Mouse (Mus musculus): ENCODE measurements around the gene Fam83e. TPM values are rescaled to one million over a fixed set of nuclear protein-coding genes. Genes with fewer than 3 reads are reported as not detected.
A peak's percentile ranks its signal among the peaks of the same experiment; 100 is the strongest.

Gene Fam83e
- total RNA-seq (2022), result 1 to 10 TPM in 1 of 4 experiments, under 1 TPM in 3; 0.29 to 2.1 (median 0.66) TPM

- DNase-seq, result no peak
Measured at GRCm38 (mm10) chr7:45720413-45721233, at the start of gene Fam83e. TSS of gene Fam83e (plus strand) at chr7:45721212.

DNA sequence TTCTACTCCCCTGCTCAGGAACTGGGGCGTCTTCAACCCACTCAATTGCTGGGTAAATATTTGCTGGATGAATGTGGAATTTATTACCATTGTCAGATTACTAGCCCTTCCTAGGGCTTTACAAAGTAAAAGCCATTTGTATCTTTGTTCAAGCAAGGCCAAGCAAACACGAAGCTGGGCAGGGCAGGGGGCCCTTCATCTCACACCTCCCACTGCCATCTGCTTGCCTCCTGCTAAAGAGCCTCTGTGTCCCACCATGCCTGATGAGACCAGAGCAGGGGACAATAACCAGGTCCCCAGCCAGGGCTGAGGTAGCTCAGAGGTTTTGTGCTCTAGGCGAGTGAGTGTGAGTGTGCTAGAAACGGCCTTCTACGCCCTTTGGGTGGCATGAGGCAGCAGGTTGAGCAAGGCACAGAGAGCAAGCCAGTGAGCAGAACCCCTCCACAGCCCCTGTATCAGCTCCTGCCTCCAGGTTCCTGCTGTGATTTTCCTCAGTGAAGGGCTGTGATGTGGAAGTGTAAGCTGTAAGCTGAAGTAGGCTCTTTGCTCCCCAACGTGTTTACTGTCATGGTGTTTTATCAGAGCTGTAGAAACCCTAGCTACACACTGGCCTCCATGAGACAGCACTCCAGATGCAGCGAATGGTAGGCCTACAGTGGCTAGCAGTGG is 43.3 kb upstream of the Fam83e start:
- DNase-seq, result no peak

DNA sequence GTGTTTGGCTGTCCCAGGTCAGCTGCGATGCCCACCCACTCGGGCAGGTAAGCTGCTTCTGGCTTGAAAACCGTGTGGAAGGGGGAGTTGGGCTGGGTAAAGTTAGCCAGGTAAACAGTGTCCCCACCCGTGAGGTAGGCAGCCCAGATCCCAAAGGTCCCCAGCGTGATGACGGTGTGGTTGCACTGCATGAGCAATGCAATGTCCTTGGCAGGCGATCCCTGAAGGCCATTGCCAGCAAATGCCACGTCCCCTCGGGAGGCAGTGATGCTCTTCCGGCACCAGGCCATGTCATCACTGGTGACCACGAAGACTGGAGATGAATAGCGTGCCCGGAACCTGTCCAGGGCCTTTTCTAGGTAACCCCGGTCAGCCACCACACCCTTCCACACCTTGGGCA is 42.5 kb upstream of the Fam83e start:
- no peak for DNase-seq

DNA sequence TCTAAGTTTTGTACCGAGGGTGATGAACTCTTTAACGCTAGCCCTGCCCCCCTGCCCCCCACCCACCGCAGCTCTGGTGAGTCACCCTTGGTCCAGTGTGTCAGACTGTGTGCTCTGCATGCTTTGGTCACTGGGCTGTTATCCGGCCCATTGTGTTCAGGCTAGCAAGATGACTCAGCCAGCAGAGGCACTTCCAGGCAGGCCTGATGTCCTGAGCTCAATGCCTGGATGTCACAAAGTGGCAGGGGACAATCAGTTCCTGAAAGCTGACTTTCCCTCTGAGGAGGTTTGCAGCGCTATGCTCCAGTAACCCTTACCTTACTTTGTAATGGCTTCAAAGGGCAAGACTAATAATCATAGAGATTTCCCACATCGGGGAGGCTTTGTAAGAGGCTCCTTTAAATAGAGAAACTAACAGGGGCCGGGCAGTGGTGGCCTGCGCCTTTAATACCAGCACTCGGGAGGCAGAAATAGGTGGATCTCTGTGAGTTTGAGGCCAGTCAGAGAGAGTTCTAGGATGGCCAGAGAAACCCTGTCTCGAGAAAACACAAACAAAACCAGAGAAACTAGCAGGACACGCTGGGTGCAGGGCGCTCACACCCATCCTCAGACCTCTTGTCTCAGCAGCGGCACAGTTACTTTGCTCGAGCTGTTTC is 40.9 kb upstream of the Fam83e start:
- DNase-seq, result peak; percentile 71

- DNase-seq, result no peak
Measured at GRCm38 (mm10) chr7:45681046-45681736, 39.8 kb upstream of the Fam83e start.

GRCm38 (mm10) chr7:45682144-45683126 is 38.6 kb upstream of the Fam83e start:
- DNase-seq, result peak; percentile 75

- no peak for DNase-seq
Measured at GRCm38 (mm10) chr7:45683396-45684050, 37.5 kb upstream of the Fam83e start, which contains the start of gene Ntn5. TSS of gene Ntn5 (plus strand) at chr7:45684022.

GRCm38 (mm10) chr7:45685811-45686210 is 35.2 kb upstream of the Fam83e start:
- DNase-seq, result no peak

- no peak for DNase-seq
Measured at GRCm38 (mm10) chr7:45686841-45687240, 34.2 kb upstream of the Fam83e start.

DNA sequence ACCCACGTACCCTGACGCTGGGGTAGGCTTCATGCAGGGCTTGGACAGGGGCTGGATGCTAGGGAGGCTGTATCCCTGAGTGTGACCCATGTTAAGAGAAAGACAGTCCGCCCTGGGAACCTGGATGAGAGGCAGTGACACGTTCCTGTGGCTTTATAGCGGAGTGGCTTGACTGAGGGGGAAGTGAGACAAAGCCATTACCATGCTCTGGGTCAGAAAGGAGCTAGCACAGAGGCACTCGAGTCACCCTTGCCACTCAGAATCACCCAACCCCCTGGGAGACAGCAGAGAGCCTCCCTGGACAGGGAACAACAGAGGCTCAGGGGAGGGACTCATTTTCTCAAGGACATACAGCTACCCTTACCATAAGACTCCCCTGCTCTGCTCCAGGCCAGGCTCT is 31.9 kb upstream of the Fam83e start:
- no peak for DNase-seq

DNA sequence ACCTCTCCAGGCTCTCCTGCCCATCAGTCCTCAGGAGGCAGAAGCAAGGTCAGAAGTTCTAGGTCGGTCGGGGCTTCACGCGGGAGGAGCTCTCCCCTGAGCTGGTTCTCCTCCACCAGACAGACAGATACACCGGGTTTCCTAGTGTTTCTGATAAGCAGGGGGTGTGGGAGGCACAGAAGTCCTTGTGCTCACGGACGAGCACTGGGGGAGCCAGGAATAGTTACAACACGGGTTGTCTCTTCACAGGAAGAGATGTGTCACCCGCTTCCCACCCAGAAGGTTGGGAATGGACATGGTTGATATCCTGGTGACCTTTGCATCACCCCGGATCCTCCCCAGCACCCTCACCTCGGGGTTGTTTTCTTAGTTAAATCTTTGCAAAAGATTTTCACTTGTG is 31.2 kb upstream of the Fam83e start:
- DNase-seq, result no peak

- DNase-seq, result no peak
Measured at GRCm38 (mm10) chr7:45692364-45692763, 28.6 kb upstream of the Fam83e start.

DNA sequence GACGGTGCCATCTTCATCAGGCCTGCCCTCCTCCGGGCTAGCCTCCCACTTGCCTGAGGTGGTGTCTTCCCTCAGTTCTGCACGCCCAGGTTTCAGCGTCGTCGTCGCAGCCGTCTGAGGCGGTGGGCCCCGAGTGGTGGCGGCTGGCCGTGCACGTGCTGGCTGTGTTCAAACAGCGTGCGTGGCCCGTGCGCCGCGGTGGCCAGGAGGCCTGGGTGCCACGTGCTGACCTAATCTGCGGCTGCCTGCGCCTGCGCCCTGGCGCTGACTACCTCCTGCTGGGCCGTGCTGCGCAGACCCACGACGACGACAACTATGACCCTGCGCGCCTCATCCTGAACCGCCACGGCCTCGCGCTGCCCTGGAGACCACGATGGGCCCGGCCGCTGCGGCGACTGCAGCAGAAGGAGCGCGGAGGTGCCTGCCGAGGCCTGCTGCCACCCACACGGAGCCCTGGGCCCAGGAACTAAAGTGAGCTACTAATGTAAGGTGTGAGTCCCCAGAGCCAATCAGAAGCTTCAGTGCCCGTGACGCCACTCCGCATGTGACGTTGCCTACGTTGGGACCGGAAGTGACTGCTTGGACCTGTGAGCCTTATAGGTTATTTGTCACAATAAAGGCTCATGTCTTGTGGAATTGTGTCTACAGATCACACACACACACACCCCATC is 27.0 kb upstream of the Fam83e start, which contains the start of gene Sec1:
Gene Sec1 (minus strand): TSS at position 482 of the 671 bp plus-strand sequence.
- no peak for DNase-seq

- no peak for DNase-seq
Measured at GRCm38 (mm10) chr7:45695098-45695497, 25.9 kb upstream of the Fam83e start.

DNA sequence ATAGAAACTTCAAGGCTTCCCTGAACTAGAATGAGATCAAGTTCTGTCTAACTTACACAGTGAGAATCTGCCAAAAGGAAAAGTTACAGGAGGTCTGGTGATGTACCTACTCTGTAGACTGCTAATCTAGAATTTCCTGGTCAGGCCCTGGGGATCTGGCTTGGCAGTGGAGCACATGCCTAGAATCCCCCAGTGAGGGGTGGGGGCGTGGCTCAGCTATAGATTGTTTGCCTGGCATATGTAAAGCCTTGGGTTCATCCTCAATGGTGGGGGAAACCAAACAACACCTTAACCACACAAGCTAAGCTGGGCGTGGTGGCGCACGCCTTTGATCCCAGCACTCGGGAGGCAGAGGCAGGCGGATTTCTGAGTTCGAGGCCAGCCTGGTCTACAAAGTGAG is 23.1 kb upstream of the Fam83e start:
- no peak for DNase-seq

DNA sequence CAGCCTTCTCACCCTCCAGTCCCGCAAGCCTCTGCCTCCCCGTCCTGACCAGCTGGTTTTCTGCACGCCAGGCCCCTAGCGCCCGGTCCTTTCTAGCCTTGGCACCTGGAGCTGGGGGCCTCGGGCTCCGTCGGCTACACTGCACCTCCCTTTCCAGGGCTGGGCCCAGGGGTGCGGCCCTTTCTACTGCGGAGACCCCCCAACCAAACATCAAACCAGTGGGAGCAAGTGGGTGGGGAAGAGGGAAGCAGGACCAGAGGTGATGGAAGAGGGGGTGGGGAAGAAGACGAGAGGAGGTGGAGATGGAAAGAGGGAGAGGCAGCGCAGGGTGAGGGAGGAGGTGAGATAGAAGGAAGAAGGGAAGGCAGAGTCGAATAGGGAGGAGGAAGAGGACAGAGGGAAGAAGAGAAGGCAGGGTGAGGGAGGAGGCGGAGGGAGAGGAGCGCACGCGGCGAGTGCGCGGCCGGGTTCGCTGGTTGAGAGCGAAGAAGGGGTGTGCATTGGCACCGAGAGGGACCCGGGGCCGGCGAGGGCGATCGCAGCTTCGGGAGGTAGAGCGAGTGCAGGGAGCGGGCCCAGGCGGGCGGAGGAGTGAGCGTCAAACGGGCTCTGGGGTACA is 21.4 kb upstream of the Fam83e start, which contains the start of gene Car11:
Gene Car11 (plus strand): TSS at position 321 of the 619 bp plus-strand sequence.
- DNase-seq, result no peak

DNA sequence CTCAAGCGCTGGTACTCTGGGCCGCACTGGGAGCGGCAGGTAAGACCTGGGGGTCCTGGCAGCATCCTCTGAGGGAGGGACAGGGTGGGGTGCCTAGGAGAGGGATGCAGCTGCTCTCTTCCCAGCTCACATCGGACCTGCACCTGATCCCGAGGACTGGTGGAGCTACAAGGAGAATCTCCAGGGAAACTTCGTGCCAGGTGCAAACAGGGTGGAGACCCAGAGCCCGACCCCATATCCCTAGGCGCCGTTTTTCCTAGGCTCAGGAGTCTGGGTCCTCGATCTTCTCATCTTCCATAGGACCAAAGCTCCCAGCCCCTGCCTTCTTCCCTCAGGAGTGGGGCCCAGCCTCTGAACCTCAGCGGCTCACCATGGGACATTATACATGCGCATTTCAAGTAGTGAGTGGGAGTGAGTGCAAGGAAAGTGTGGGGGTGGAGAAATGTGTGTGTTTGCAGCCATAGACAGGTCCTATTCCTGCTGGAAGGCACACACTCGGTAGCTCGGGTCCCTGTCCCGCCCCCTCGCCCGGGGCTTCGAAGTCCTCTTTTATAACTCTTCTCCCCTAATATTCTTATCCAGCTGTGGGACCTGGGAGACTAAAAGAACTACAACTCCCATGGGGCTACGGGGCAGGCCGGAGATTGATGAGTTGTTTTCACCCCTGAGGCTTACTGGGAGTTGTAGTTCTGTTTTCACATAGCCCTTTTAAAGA is 20.6 kb upstream of the Fam83e start:
- no peak for DNase-seq

- DNase-seq, result no peak
Measured at GRCm38 (mm10) chr7:45701072-45701471, 19.9 kb upstream of the Fam83e start.

GRCm38 (mm10) chr7:45701607-45702006 is 19.4 kb upstream of the Fam83e start:
- DNase-seq, result no peak

All from adrenal gland, adult 8-10 months (tissue).